Mouse (Mus musculus): Measurements from ENCODE around the gene H2afz.
"Not testable (repeated sequence)": the region's sequence is repeated elsewhere in the genome, so short reads cannot be mapped to it uniquely, and the experiment has no call there.

H2afz gene

DNA sequence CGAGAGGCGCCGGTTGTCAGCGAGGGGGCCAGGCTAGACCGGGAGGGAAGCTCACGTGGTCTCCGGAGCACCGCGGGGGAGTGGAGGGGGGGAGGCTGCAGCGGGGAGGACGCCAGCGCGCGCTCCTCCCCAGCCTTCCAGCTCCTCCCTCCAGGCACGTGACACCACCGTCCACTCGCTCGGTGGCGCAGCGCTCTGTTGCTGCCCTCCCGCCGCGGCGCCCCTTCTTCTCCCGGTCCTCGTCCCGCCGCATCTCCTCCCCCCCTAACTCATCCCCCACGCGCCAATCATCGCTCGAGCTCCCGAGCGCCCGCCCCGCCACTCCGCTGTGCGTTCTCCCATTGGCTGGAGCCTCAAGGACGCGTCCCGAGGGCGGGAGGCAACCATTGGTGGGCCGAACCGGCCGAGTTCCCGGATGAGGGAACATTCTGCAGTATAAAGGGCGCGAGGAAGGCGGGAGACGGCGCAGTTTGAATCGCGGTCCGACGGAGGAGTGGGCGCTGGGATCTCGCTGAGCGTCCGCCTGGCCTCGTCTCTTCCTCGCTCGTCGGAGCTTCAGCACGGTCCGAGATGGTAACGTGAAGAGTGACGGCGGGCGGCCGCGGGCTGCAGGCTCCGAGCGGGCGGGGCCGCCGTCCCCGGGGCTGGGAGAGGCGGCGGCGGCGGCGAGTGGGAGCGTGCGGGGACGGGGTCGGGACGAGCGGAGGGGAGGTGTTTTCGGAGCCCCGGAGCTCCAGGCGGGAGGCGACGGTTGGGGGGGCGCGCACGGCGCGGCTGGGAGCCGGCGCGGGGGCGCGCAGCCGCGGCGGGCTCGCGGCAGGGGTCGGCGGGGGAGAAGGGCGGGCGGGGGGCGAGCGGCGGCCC lies at the start of gene H2afz:
TSS of gene H2afz (plus strand) at position 364 of the 864 bp plus-strand sequence.
- in situ Hi-C loops (cut with MboI): loop anchor here (10.0 kb wide), 1 partner anchor 280 kb away; the partner anchor contains the start of genes Mttp and Trmt10a

- in situ Hi-C loops (cut with MboI): no loop called here
Observed at GRCm38 (mm10) chr3:137818713-137819112, 45.6 kb upstream of the H2afz start.

GRCm38 (mm10) chr3:137820688-137821467 lies 43.4 kb upstream of the H2afz start:
- in situ Hi-C loops (cut with MboI): no loop called here

DNA sequence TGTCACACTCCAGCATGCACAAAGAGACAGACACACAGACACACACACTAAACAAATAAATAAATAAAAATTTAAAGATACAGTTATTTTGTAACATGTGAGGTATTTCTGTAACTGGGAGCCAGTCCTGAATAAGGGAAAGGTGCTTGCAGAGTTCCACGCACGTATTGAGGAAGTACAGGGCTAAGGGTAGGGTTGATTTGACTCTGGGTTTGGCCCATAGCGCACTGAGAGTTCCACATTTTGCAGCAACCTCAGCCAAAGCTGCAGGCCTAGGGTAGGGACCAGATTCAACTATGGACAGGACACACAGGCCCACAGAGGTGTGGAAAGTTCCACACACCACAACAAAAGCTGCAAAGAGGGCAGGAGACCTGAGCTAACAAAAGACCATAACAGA lies 41.0 kb upstream of the H2afz start:
- in situ Hi-C loops (cut with MboI): no loop called here

DNA sequence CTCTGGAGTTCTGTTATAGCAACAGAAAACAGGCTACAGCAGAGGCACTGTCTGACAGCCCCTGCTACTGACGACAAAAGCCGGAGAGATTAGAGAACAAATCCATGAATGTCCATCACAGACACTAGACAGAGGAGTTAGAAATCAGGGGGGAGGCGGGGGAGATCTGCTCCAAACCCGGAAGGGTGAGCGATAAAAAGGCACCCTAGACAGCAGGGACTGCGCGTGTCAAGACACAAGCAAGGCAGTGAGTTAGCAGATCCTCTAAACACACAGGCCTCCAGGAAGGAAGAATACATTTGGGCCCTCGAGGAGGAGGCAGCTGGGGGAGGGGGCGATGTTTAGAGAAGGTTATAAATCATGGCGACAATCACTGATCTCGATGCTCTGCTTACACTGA lies 36.6 kb upstream of the H2afz start:
- in situ Hi-C loops (cut with MboI): no loop called here

- in situ Hi-C loops (cut with MboI): no loop called here
Observed at GRCm38 (mm10) chr3:137831156-137831555, 33.1 kb upstream of the H2afz start.

- in situ Hi-C loops (cut with MboI): no loop called here
Observed at GRCm38 (mm10) chr3:137833128-137833527, 31.2 kb upstream of the H2afz start.

- in situ Hi-C loops (cut with MboI): no loop called here
Observed at GRCm38 (mm10) chr3:137833698-137834097, 30.6 kb upstream of the H2afz start.

- in situ Hi-C loops (cut with MboI): no loop called here
Observed at GRCm38 (mm10) chr3:137836543-137836942, 27.7 kb upstream of the H2afz start.

DNA sequence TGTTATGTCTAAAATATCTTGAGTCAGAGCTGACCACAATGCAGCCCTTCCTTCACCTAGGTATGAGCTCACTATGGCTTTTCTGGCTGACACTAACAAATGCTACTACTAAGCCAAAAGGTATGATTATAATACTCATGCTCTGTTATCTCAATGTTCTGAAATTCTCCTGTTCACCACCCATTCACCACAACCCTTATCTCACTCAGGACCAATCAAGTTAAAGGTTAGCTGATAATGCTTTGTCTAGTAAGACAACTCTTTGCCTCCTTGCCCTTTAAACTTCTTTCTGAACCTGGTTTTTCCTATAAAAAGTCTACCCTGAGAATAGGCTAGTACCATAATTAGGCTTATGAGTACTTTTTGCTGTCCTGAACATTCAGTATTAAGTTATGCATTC lies 26.1 kb upstream of the H2afz start:
- in situ Hi-C loops (cut with MboI): no loop called here

DNA sequence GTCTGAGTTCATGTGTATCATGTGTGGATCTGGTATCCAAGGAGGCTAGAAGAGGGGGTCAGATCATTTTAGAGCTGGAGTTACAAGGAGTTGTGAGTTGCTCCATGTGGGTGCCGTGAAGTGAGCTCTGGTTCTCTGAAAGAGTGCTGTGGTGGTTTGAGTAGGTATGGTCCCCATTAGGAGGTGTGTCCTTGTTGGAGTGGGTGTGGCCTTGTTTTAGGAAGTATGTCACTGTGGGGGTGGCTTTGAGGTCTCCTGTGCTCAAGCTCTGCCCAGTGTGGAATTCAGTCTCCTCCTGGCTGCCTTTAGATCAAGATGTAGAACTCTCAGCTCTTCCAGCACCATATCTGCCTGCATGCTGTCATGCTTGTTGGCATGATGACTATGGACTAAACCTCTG lies 21.3 kb upstream of the H2afz start:
- in situ Hi-C loops (cut with MboI): no loop called here

DNA sequence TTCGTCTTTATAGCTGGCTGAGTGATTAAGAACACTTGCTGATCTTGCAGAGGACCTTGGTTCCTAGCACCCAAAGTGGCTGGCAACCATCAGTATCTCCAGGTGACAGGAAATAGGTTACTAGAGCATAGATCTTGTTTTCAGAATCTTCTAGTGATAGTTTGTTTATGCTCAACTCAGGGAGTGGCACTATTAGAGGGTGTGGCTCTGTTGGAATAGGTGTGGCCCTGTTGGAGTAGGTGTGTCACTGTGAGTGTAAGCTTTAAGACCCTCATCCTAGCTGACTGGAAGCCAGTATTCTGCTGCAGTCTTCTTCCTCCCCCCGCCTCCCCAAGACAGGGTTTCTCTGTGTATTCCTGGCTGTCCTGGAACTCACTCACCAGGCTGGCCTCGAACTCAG lies 20.0 kb upstream of the H2afz start:
- in situ Hi-C loops (cut with MboI): no loop called here

DNA sequence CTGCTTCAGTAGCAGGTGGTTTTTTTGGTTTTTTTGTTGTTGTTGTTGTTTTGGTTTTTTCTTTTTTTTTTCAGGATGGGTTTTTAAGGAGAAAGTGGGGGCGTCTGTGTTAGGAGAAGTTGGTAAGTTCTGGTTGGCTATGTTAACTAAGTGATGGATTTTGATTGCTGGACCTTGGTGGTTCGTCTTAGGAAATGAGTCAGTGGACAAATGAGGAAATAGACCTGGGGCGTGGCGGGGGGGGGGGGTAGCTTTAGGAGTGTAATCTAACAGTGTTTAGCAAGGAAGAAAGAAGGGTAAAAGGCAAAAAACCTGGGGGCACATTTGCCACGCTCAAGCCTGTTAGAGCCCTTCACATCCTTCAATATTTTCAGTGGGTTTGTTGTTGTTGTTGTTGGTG lies 17.7 kb upstream of the H2afz start:
- in situ Hi-C loops (cut with MboI): no loop called here

DNA sequence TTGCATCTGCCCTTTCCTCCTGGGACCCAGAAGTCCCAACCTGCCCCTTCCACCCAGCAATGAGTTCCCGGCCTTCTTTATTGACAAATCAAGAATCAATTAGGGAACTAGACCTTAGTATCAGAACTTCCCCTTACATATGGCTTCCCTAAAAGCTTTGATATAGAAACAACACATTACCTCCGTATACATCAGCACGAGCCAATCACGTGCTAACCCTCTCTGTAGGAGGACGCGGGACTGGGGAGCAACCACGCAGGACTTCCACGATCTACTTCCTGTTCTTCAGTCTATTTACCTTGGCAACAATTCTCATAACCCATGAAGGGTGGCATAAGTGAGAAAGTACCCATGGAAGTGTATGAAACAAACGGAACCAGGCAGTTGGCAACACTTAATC lies 15.9 kb upstream of the H2afz start:
- in situ Hi-C loops (cut with MboI): no loop called here

- in situ Hi-C loops (cut with MboI): no loop called here
Observed at GRCm38 (mm10) chr3:137849697-137850096, 14.6 kb upstream of the H2afz start.

DNA sequence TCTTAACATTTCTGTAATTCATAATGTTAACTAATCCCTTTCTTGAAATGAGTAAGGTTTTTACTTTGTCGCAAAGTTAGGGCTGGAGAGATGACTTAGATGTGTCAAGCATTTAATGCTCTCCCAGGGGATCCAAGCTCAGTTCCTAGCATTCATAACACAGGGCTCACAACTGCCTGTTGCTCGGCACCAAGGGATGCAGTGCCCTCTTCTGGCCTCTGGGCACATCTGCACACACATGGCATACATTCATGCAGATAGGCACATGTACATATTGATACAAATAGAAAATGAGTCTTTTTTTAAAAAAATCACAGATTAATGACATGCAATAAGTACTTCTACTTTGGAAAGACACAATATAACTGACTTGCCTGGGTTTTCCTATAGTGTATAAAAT lies 13.1 kb upstream of the H2afz start:
- in situ Hi-C loops (cut with MboI): no loop called here

DNA sequence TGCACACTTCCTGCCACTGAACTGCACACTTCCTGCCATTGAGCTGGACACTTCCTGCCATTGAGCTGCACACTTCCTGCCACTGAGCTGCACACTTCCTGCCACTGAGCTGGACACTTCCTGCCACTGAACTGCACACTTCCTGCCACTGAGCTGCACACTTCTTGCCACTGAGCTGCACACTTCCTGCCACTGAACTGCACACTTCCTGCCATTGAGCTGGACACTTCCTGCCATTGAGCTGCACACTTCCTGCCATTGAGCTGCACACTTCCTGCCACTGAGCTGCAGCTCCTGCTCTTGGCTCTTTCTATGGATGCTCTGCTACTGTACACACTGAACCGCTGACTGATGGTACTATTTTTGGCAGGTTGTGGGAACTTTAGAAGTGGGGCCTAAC lies 11.3 kb upstream of the H2afz start:
- in situ Hi-C loops (cut with MboI): not testable (repeated sequence)

- in situ Hi-C loops (cut with MboI): no loop called here
Observed at GRCm38 (mm10) chr3:137855328-137855727, 9.0 kb upstream of the H2afz start.

DNA sequence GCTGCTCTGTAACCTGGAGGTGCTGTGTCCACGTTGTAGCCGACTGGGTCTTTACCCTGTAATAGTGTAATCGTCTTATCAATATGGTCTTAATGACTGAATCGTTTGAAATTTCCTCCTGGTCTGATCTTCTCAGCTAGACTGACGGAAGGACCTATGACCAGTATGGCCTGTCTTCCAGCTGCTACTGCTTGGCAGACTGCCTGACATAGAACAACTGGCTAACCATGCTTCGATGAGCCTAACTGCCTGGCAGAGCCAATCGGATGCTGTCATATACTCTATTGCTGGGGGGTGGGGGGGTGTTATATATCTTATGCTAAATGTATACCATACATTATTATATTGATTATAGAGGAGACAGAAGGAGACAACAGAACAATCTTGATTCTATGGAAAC lies 8.2 kb upstream of the H2afz start:
- in situ Hi-C loops (cut with MboI): no loop called here

DNA sequence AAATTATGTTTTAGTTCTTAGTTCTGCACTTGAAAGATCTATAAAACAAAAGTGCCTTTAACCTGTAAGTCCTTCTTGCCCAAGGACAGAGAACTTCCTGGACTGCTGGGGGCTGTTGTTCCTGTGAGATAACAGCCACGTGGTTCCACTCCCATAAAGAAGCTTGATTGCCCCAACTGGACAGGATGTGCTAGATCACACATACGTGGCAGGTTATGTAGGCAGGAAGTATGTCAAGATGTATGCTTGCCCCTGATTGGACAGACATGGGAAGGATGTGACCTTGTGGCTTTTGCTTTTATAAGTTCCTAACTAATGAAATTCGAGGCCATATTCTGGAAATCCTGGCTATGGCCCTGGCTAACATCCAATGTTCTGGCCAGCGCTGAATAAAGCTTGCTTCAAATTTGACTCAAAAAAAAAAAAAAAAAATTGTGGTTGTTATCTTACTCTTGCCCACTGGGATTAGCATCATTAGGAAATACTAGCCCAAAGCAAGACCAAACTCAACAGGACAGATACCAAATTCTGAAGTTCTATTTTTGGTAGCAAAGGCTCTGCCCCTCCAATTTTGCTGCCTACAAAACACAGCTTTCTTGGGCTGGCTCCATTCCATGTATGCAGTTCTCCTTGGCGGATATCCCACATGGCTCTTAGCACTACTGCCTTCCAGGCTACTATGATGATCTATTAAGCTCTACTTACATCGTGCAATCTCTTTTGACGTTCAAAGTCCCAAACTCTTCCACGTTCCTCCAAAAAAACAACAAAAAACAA lies 3.7 kb upstream of the H2afz start:
- in situ Hi-C loops (cut with MboI): loop anchor here (10.0 kb wide), 1 partner anchor 284 kb away; the partner anchor contains the start of genes Mttp and Trmt10a

GRCm38 (mm10) chr3:137861436-137861835 lies 2.9 kb upstream of the H2afz start:
- in situ Hi-C loops (cut with MboI): loop anchor here (10.0 kb wide), 1 partner anchor 283 kb away; the partner anchor contains the start of genes Mttp and Trmt10a

DNA sequence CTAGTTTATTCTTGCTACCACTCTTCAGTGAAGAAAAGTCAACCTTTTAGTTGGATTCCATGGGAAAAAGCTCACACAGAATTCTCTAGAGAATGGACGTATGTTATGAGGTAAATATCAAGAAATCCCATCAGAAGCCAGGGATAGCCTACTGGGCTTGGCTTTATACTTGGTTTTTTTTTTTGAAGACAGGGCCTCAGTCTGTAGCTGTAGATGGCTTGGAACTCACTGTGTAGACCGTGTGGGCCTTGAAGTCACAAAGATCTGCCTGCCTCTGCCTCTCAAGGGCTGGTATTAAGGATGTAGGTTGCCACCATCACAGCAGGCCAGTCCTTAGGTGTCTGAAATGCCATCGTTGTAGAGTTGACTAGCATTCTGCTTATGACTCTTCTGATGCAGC lies 1.7 kb upstream of the H2afz start:
- in situ Hi-C loops (cut with MboI): loop anchor here (10.0 kb wide), 1 partner anchor 282 kb away; the partner anchor contains the start of genes Mttp and Trmt10a
